Mouse (Mus musculus): ENCODE data around the gene Otp. TPM values are rescaled to one million over a fixed set of nuclear protein-coding genes. Genes with fewer than 3 reads are reported as not detected.

The Otp gene
- polyA plus RNA-seq, 1 experiment from 2014 or later: not detected

DNA sequence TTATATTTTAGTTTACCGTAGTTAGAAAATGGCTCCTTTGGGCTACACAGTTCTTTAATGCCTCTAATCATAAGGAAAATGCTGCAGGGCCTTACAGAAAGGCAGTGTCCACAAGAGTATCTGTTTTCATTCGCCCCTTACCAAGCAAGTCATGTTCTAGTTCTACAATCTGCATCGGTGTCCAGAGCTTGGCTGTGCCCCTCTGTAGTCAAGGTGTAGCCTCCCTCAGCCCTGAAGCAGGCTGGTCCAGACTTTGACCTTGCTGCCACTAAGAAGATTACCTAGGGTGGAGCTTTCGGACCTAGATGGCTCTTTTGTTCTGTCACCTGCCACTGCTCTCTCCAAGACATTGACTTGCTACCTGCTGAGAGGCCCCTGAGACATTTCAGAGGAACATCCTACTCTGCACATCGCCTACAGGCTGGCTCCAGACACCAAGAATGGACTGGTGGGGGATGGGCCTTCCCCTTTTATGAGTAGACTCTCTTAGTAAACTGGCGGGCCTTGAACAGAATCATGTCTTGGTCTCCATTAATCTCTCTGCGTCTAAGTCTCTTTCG, 17.3 kb upstream of the Otp start:
- H3K9ac ChIP-seq (ENCODE audit: low read depth, low read length): no peak overlapping the region
- no peaks in the 10 kb centered on the region for H3K36me3 ChIP-seq (ENCODE audit: control insufficient read depth, insufficient read depth, low read length)
- H3K4me2 ChIP-seq (ENCODE audit: low read depth, low read length): no peak overlapping the region
- no peaks in the 10 kb centered on the region for H3K4me1 ChIP-seq (ENCODE audit: control insufficient read depth, insufficient read depth, low read length)
- H3K9me3 ChIP-seq (ENCODE audit: control insufficient read depth, low read length): no peaks in the 10 kb centered on the region
- no peak for DNase-seq (ENCODE audit: low spot score)
- H3K4me3 ChIP-seq (ENCODE audit: low read depth, low read length): no peak overlapping the region
- WGBS: 73% methylated on average over 8 of the region's 8 CpGs
- H3K27me3 ChIP-seq (replicated peaks; ENCODE audit: control insufficient read depth, insufficient read depth, low read length): peaks cover 12% of the 10 kb centered on the region; the same call in 1 of the 2 replicates
- no peak overlapping the region for H3K27ac ChIP-seq (replicated peaks; ENCODE audit: low read depth, low read length)
- ATAC-seq (ENCODE audit: low read depth): no peak

DNA sequence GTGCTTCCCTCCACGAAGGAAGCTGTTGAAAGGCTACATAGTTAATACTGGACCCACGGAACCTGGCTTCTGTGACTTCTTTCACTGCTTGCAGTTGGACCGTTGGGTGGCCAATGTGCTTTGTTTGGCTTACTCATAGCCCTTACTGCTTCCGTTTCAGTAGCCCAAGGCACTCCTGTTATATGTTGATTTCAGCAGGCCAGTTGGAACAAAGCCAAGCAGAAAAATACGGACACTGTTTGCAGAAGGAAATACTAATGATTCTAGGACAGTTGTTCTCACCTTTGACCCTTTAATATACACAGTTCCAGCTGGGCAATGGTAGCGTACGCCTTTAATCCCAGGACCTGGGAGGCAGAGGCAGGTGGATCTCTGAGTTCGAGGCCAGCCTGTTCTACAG, 16.1 kb upstream of the Otp start:
- H3K27me3 ChIP-seq (replicated peaks; ENCODE audit: control insufficient read depth, insufficient read depth, low read length): peaks cover 23% of the 10 kb centered on the region
- ATAC-seq (ENCODE audit: low read depth) (no peak), DNase-seq (ENCODE audit: low spot score) (no peak)
- H3K4me1 ChIP-seq (ENCODE audit: control insufficient read depth, insufficient read depth, low read length): no peaks in the 10 kb centered on the region
- no peak overlapping the region for H3K4me2 ChIP-seq (ENCODE audit: low read depth, low read length)
- no peak overlapping the region for H3K9ac ChIP-seq (ENCODE audit: low read depth, low read length)
- no peaks in the 10 kb centered on the region for H3K9me3 ChIP-seq (ENCODE audit: control insufficient read depth, low read length)
- H3K36me3 ChIP-seq (ENCODE audit: control insufficient read depth, insufficient read depth, low read length): no peaks in the 10 kb centered on the region
- WGBS: 74% methylated on average over 8 of the region's 8 CpGs
- H3K4me3 ChIP-seq (ENCODE audit: low read depth, low read length): no peak overlapping the region
- no peak overlapping the region for H3K27ac ChIP-seq (replicated peaks; ENCODE audit: low read depth, low read length)

DNA sequence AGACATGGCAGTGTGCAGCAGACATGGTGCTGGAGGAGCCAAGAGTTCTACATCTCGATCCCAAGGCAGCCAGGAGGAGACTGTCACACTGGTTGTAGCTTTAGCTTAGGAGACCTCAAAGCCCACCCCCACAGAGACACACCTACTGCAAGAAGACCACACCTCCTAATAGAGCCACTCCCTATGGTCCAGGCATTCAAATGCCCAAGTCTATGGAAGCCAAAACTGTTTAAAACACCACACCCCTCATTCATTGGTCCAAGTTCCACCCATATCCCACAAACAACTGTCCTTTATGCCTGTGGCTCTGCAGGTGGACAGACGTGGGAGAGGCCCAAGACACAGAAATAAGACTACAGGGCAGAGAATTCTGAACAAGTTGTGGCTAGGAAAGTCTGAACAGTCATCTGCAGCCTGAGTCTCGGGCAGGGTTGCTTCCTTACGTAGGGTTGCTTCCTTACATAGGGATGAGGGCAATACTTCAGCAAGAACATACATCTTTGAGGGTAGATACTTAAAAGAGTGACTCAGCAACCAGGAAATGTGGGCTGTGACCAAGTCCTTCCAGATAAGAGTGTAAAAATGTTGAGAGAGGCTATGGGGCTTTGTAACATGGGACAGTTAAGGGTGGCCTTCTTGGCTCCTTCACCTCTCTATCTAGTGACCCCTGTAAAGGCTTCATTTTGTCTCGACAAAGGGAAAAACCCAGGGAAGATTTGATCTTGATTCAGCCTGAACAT, 12.7 kb upstream of the Otp start:
- Histone ChIP-seq H3K9ac (ENCODE audit: low read depth, low read length) (no peak overlapping the region), H3K4me1 (ENCODE audit: control insufficient read depth, insufficient read depth, low read length) (no peaks in the 10 kb centered on the region), H3K4me3 (ENCODE audit: low read depth, low read length) (no peak overlapping the region), H3K27me3 (replicated peaks; ENCODE audit: control insufficient read depth, insufficient read depth, low read length) (peaks cover 48% of the 10 kb centered on the region), H3K9me3 (ENCODE audit: control insufficient read depth, low read length) (no peaks in the 10 kb centered on the region), H3K36me3 (ENCODE audit: control insufficient read depth, insufficient read depth, low read length) (no peaks in the 10 kb centered on the region), H3K27ac (replicated peaks; ENCODE audit: low read depth, low read length) (no peak overlapping the region), H3K4me2 (ENCODE audit: low read depth, low read length) (no peak overlapping the region)
- no peak for DNase-seq (ENCODE audit: low spot score)
- WGBS: 74% methylated on average over 5 of the region's 5 CpGs
- no peak for ATAC-seq (ENCODE audit: low read depth)

- no peak for DNase-seq (ENCODE audit: low spot score)
- WGBS: 3% methylated on average over 2 of the region's 2 CpGs
These were observed 8.5 kb upstream of the Otp start for GRCm38 (mm10) chr13:94866906-94867305.

GRCm38 (mm10) chr13:94867772-94868171, 7.6 kb upstream of the Otp start:
- WGBS: 47% methylated on average over 4 of the region's 4 CpGs
- Histone ChIP-seq H3K27ac (replicated peaks; ENCODE audit: low read depth, low read length) (no peak overlapping the region), H3K36me3 (ENCODE audit: control insufficient read depth, insufficient read depth, low read length) (no peaks in the 10 kb centered on the region), H3K9ac (ENCODE audit: low read depth, low read length) (no peak overlapping the region), H3K9me3 (ENCODE audit: control insufficient read depth, low read length) (no peaks in the 10 kb centered on the region), H3K4me1 (ENCODE audit: control insufficient read depth, insufficient read depth, low read length) (peaks cover 8% of the 10 kb centered on the region; the same call in 1 of the 2 replicates), H3K4me2 (ENCODE audit: low read depth, low read length) (no peak overlapping the region), H3K4me3 (ENCODE audit: low read depth, low read length) (no peak overlapping the region), H3K27me3 (replicated peaks; ENCODE audit: control insufficient read depth, insufficient read depth, low read length) (peaks cover 91% of the 10 kb centered on the region)
- ATAC-seq (ENCODE audit: low read depth): no peak
- DNase-seq (ENCODE audit: low spot score): no peak

More at GRCm38 (mm10) chr13:94866906-94867305, 8.5 kb upstream of the Otp start:
- Histone ChIP-seq H3K4me3 (ENCODE audit: low read depth, low read length) (no peak overlapping the region), H3K36me3 (ENCODE audit: control insufficient read depth, insufficient read depth, low read length) (no peaks in the 10 kb centered on the region), H3K9ac (ENCODE audit: low read depth, low read length) (no peak overlapping the region), H3K4me1 (ENCODE audit: control insufficient read depth, insufficient read depth, low read length) (peaks cover 8% of the 10 kb centered on the region; the same call in 1 of the 2 replicates), H3K27me3 (replicated peaks; ENCODE audit: control insufficient read depth, insufficient read depth, low read length) (peaks cover 88% of the 10 kb centered on the region), H3K4me2 (ENCODE audit: low read depth, low read length) (no peak overlapping the region), H3K27ac (replicated peaks; ENCODE audit: low read depth, low read length) (no peak overlapping the region), H3K9me3 (ENCODE audit: control insufficient read depth, low read length) (no peaks in the 10 kb centered on the region)
- no peak for ATAC-seq (ENCODE audit: low read depth)

- DNase-seq (ENCODE audit: low spot score) (no peak), ATAC-seq (ENCODE audit: low read depth) (peak; percentile 84)
- Histone ChIP-seq H3K4me2 (ENCODE audit: low read depth, low read length) (peak overlapping the region; percentile 61), H3K36me3 (ENCODE audit: control insufficient read depth, insufficient read depth, low read length) (no peaks in the 10 kb centered on the region), H3K9ac (ENCODE audit: low read depth, low read length) (peak overlapping the region; percentile 32; the same call in 1 of the 2 replicates), H3K9me3 (ENCODE audit: control insufficient read depth, low read length) (no peaks in the 10 kb centered on the region), H3K4me3 (ENCODE audit: low read depth, low read length) (peak overlapping the region; percentile 34), H3K27me3 (replicated peaks; ENCODE audit: control insufficient read depth, insufficient read depth, low read length) (peaks cover 92% of the 10 kb centered on the region), H3K27ac (replicated peaks; ENCODE audit: low read depth, low read length) (no peak overlapping the region), H3K4me1 (ENCODE audit: control insufficient read depth, insufficient read depth, low read length) (peaks cover 8% of the 10 kb centered on the region; the same call in 1 of the 2 replicates)
- WGBS: 2% methylated on average over 10 of the region's 35 CpGs
These were observed 6.9 kb upstream of the Otp start for GRCm38 (mm10) chr13:94868478-94868950.

DNA sequence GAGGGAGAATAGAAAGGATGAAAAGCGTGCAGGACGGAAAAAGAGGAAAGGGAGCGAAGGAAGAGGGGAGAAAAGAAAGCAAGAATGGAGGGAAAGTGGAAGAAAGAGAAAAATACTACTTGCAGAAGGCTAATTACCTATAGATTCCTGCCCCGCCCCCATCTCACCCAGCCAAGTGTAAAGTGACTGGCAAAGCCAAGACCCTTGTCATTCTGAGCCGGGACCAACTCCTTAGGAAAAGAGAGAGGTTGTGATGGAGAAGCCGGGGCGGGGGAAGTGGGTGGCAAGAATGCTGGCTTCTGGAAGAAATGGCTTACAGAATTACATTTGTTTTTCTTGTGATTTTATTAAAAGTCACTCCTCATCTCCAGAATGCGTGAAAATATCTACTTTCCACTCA, 5.9 kb upstream of the Otp start:
- Histone ChIP-seq H3K9ac (ENCODE audit: low read depth, low read length) (no peak overlapping the region), H3K4me3 (ENCODE audit: low read depth, low read length) (peak overlapping the region; percentile 34), H3K36me3 (ENCODE audit: control insufficient read depth, insufficient read depth, low read length) (no peaks in the 10 kb centered on the region), H3K4me2 (ENCODE audit: low read depth, low read length) (peak overlapping the region; percentile 61; the same call in 1 of the 2 replicates), H3K9me3 (ENCODE audit: control insufficient read depth, low read length) (no peaks in the 10 kb centered on the region), H3K4me1 (ENCODE audit: control insufficient read depth, insufficient read depth, low read length) (peaks cover 8% of the 10 kb centered on the region; the same call in 1 of the 2 replicates), H3K27ac (replicated peaks; ENCODE audit: low read depth, low read length) (no peak overlapping the region), H3K27me3 (replicated peaks; ENCODE audit: control insufficient read depth, insufficient read depth, low read length) (peaks cover 93% of the 10 kb centered on the region)
- DNase-seq (ENCODE audit: low spot score) (no peak), ATAC-seq (ENCODE audit: low read depth) (no peak)
- 2% methylated on average over 8 of the region's 8 CpGs for WGBS

DNA sequence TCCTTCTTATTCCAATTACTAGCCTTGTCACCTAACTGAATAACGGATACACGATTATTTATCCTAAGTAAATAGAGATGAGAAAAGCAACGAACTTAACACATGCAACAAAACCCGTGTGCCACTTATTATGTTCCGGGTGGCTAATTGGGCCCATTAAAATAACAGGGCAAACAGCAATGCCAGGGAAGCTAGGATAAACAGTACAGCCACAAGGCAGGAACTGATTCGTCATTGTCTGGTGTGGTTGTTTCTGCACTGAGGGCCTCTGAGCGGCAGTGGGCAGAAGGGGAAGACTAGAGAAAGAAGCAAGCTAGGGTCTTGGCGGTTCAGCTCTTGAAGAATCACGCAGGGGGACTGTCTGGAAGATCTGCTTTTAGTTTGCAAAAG, 5.3 kb upstream of the Otp start:
- no peak overlapping the region for H3K9ac ChIP-seq (ENCODE audit: low read depth, low read length)
- H3K36me3 ChIP-seq (ENCODE audit: control insufficient read depth, insufficient read depth, low read length): no peaks in the 10 kb centered on the region
- DNase-seq (ENCODE audit: low spot score): no peak
- H3K27ac ChIP-seq (replicated peaks; ENCODE audit: low read depth, low read length): no peak overlapping the region
- WGBS: 4% methylated on average over 9 of the region's 9 CpGs
- H3K4me2 ChIP-seq (ENCODE audit: low read depth, low read length): no peak overlapping the region
- no peak for ATAC-seq (ENCODE audit: low read depth)
- no peak overlapping the region for H3K4me3 ChIP-seq (ENCODE audit: low read depth, low read length)
- peaks cover 95% of the 10 kb centered on the region for H3K27me3 ChIP-seq (replicated peaks; ENCODE audit: control insufficient read depth, insufficient read depth, low read length)
- no peaks in the 10 kb centered on the region for H3K9me3 ChIP-seq (ENCODE audit: control insufficient read depth, low read length)
- H3K4me1 ChIP-seq (ENCODE audit: control insufficient read depth, insufficient read depth, low read length): peaks cover 8% of the 10 kb centered on the region; the same call in 1 of the 2 replicates
